Mouse (Mus musculus) liver, embryonic 11.5 days (tissue): ENCODE data around the gene Npepps. TPM values are rescaled to one million over a fixed set of nuclear protein-coding genes. Genes with fewer than 3 reads are reported as not detected.

Source experiments
- ATAC-seq: fragments of 200-750 bp; cut with Nextera tagmentation; replicated peaks from 2 replicates; pipeline ENCODE4 v1.8.0; 2017; ENCODE audit warnings: moderate number of reproducible peaks, mild to moderate bottlenecking, moderate TSS enrichment, moderate library complexity; ENCODE audit not compliant: low FRiP score
- DNase-seq: peaks from one replicate; pipeline ENCODE4 v3.0.0-alpha.2; 2017; ENCODE audit warnings: low spot score
- H3K27ac ChIP-seq: fragments of 300-500 bp; sonication (generic); 2 replicates; pipeline ENCODE4 v1.5.1; 2014; ENCODE audit warnings: mild to moderate bottlenecking, low read depth, low read length, control low read depth
- H3K27me3 ChIP-seq: fragments of 300-500 bp; sonication (generic); replicated peaks from 2 replicates; pipeline ENCODE4 v1.6.1; 2014; ENCODE audit warnings: low read length, mixed read lengths; ENCODE audit not compliant: control insufficient read depth, insufficient read depth
- H3K36me3 ChIP-seq: fragments of 300-500 bp; sonication (generic); 2 replicates; pipeline ENCODE4 v1.6.1; 2014; ENCODE audit warnings: mild to moderate bottlenecking, low read length, moderate library complexity, mixed read lengths; ENCODE audit not compliant: control insufficient read depth, insufficient read depth
- H3K4me1 ChIP-seq: fragments of 300-500 bp; sonication (generic); replicated peaks from 2 replicates; pipeline ENCODE4 v1.6.1; 2014; ENCODE audit warnings: low read length, mixed read lengths; ENCODE audit not compliant: control insufficient read depth, insufficient read depth
- H3K4me2 ChIP-seq: fragments of 300-500 bp; sonication (generic); 2 replicates; pipeline ENCODE4 v1.6.1; 2014; ENCODE audit warnings: mild to moderate bottlenecking, control low read depth, moderate library complexity
- H3K4me3 ChIP-seq: fragments of 300-500 bp; sonication (generic); 2 replicates; pipeline ENCODE4 v1.5.1; 2014; ENCODE audit warnings: low read depth, low read length, control low read depth
- H3K9ac ChIP-seq: fragments of 300-500 bp; sonication (generic); 2 replicates; pipeline ENCODE4 v1.6.1; 2014; ENCODE audit warnings: low read depth, low read length, control low read depth
- H3K9me3 ChIP-seq: fragments of 300-500 bp; sonication (generic); 2 replicates; pipeline ENCODE4 v1.6.1; 2016; ENCODE audit warnings: low read length, inconsistent platforms, mixed read lengths; ENCODE audit not compliant: control insufficient read depth
- WGBS: fragments of 180-500 bp; shearing (Covaris S2); extraction: QIAGEN DNeasy Blood & Tissue Kit; methylation state at CpG from one replicate; pipeline ENCODE4 v1.1.7; 2014; 5-methylcytosine and 5-hydroxymethylcytosine counted together
- polyA plus RNA-seq: library from polyadenylated mRNA; unstranded; fragments of >200 nt; fragmentation: Nextera tagmentation; extraction: Ambion mirVana; gene quantifications from 2 replicates; pipeline ENCODE4 v1.2.1, GENCODE M21; 2014

Gene Npepps
- polyA plus RNA-seq, 1 experiment from 2014 or later = 60.2 TPM

DNA sequence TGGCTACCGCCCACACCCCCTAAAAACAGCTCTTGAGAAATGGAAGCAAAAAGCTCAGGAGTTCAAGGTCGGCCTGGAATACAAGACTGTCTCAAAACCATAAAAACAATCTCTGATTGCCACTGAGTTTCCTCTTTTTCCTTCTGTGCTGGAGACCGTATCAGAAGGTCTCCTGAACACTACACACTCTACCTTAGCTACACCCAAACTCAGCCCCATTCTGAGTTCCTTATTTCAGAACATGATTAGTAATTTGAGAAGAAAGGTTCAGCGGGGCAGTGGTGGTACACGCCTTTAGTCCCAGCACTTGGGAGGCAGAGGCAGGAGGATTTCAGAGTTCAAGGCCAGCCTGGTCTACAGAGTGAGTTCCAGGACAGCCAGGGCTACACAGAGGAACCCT lies 99.4 kb downstream of the Npepps start:
- 83% methylated on average over 5 of the region's 5 CpGs for WGBS
- Histone ChIP-seq H3K4me2 (no peak overlapping the region), H3K4me3 (no peak overlapping the region), H3K27me3 (no peaks in the 10 kb centered on the region), H3K27ac (no peak overlapping the region), H3K36me3 (peaks cover 68% of the 10 kb centered on the region), H3K9ac (no peak overlapping the region), H3K4me1 (peaks cover 12% of the 10 kb centered on the region), H3K9me3 (no peaks in the 10 kb centered on the region)
- DNase-seq (no peak), ATAC-seq (no peak)

GRCm38 (mm10) chr11:97178198-97178597 lies 102.2 kb downstream of the Npepps start:
- no peak for ATAC-seq
- WGBS = 98% methylated on average over 2 of the region's 2 CpGs
- no peak overlapping the region for H3K9ac ChIP-seq

GRCm38 (mm10) chr11:97176851-97177250 lies 103.6 kb downstream of the Npepps start:
- Histone ChIP-seq H3K9ac (no peak overlapping the region), H3K4me3 (no peak overlapping the region), H3K9me3 (no peaks in the 10 kb centered on the region), H3K4me2 (no peak overlapping the region), H3K36me3 (peaks cover 81% of the 10 kb centered on the region), H3K4me1 (no peaks in the 10 kb centered on the region), H3K27ac (no peak overlapping the region), H3K27me3 (no peaks in the 10 kb centered on the region)
- ATAC-seq (no peak), DNase-seq (no peak)
- 65% methylated on average over 3 of the region's 3 CpGs for WGBS

More at GRCm38 (mm10) chr11:97178198-97178597, 102.2 kb downstream of the Npepps start:
- no peaks in the 10 kb centered on the region for H3K4me1 ChIP-seq
- no peak overlapping the region for H3K4me3 ChIP-seq
- H3K36me3 ChIP-seq = peaks cover 80% of the 10 kb centered on the region
- H3K4me2 ChIP-seq = no peak overlapping the region
- H3K27ac ChIP-seq = no peak overlapping the region
- no peak for DNase-seq
- no peaks in the 10 kb centered on the region for H3K9me3 ChIP-seq
- H3K27me3 ChIP-seq = no peaks in the 10 kb centered on the region

GRCm38 (mm10) chr11:97175499-97175898 lies 104.9 kb downstream of the Npepps start:
- 93% methylated on average over 7 of the region's 7 CpGs for WGBS
- H3K4me3 ChIP-seq = no peak overlapping the region
- H3K36me3 ChIP-seq = peaks cover 81% of the 10 kb centered on the region
- no peaks in the 10 kb centered on the region for H3K9me3 ChIP-seq
- no peaks in the 10 kb centered on the region for H3K4me1 ChIP-seq
- no peak overlapping the region for H3K9ac ChIP-seq
- H3K27ac ChIP-seq = no peak overlapping the region
- H3K27me3 ChIP-seq = no peaks in the 10 kb centered on the region
- ATAC-seq (no peak), DNase-seq (no peak)
- no peak overlapping the region for H3K4me2 ChIP-seq

DNA sequence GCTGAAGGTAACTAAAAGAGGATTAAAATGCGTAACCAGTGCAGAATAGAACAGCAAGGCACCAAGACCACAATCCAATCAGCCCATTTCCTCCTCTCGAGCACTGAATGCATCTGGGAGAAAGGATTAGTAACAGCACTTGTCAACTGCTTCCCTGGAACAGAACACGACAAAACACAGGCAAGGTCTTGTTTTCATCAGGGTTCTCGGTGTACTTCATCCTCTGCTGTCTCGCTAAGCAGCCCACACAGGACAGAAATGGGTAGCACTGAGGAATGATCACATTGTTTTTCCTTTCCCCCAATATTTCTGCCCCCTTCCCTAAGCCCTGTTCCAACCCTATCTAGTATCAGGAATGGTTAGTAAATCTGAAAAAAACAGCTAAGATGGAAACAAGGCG lies 120.1 kb downstream of the Npepps start:
- H3K9ac ChIP-seq = no peak overlapping the region
- no peak overlapping the region for H3K27ac ChIP-seq
- H3K4me2 ChIP-seq = no peak overlapping the region
- ATAC-seq (no peak), DNase-seq (no peak)
- H3K36me3 ChIP-seq = peaks cover 59% of the 10 kb centered on the region
- WGBS = 79% methylated on average over 6 of the region's 6 CpGs
- H3K27me3 ChIP-seq = no peaks in the 10 kb centered on the region
- no peaks in the 10 kb centered on the region for H3K4me1 ChIP-seq
- H3K9me3 ChIP-seq = no peaks in the 10 kb centered on the region
- H3K4me3 ChIP-seq = no peak overlapping the region

GRCm38 (mm10) chr11:97156999-97157398 lies 123.4 kb downstream of the Npepps start:
- Histone ChIP-seq H3K27me3 (0 out of 2 replicates have a peak, but pooled peaks cover 2% of the 10 kb centered on the region), H3K4me1 (peaks cover 8% of the 10 kb centered on the region), H3K27ac (no peak overlapping the region), H3K4me2 (no peak overlapping the region), H3K9ac (no peak overlapping the region), H3K4me3 (no peak overlapping the region), H3K9me3 (no peaks in the 10 kb centered on the region), H3K36me3 (peaks cover 30% of the 10 kb centered on the region)
- no peak for ATAC-seq
- no peak for DNase-seq
- 79% methylated on average over 7 of the region's 7 CpGs for WGBS

Other genes starting within 250 kb of the Npepps start
- gene Lrrc46, start 239.2 kb downstream of the Npepps start, polyA plus RNA-seq = 0.49 and 0.58 TPM in 2 replicates
- gene Mrpl10, start 239.1 kb downstream of the Npepps start, polyA plus RNA-seq = 86.1 and 89.7 TPM in 2 replicates
- gene Osbpl7, start 230.0 kb downstream of the Npepps start, polyA plus RNA-seq = 4.9 and 6.1 TPM in 2 replicates
- not detected in 2 replicates for gene Tbx21, start 165.3 kb downstream of the Npepps start, polyA plus RNA-seq
- gene Tbkbp1, start 129.1 kb downstream of the Npepps start, polyA plus RNA-seq = 5.4 and 5.5 TPM in 2 replicates
- gene Kpnb1, start 92.8 kb downstream of the Npepps start, polyA plus RNA-seq = 78.9 and 84.4 TPM in 2 replicates
- gene Mrpl45, start 35.1 kb upstream of the Npepps start, polyA plus RNA-seq = 62.4 and 63.2 TPM in 2 replicates
- gene Gpr179, start 71.4 kb upstream of the Npepps start, polyA plus RNA-seq = 0.03 TPM in 2 replicates
- gene Socs7, start 81.9 kb upstream of the Npepps start, polyA plus RNA-seq = 2.2 and 2.4 TPM in 2 replicates
- 9.3 and 10.9 TPM in 2 replicates for gene Arhgap23, start 134.9 kb upstream of the Npepps start, polyA plus RNA-seq
- gene 4933428G20Rik, start 219.7 kb upstream of the Npepps start, polyA plus RNA-seq = 0.21 and 0.44 TPM in 2 replicates